Mouse (Mus musculus): ENCODE results near the gene Nsmce4a. TPM values are rescaled to one million over a fixed set of nuclear protein-coding genes. Genes with fewer than 3 reads are reported as not detected.
"Not testable (repeated sequence)": the region's sequence is repeated elsewhere in the genome, so short reads cannot be mapped to it uniquely, and the experiment has no call there.

Gene Nsmce4a
- polyA plus RNA-seq (2012; rRNA removed): 61.5 and 65.4 TPM in 2 replicates

DNA sequence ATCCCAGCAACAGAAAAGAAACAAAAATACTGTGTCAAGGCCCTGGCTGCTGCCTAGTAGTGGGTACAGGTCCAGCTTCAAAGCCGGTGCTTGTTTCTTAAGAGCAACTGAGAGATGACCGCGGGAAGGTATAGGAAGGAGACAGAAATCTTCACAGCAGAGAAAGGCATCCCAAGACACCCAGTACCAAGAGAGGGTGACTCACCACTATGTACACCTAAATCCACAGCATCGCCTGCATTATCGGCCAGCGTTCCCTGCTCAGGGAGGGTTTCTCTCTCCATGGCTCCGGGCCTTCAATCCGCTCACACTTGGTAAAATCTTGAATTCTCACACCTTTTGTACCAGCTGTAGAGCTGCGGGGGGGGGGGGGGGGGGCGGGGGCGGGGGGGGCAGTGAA is at the start of gene Nsmce4a:
Gene Nsmce4a, minus strand, starts transcription at position 298 of the 400 bp plus-strand sequence.
- DNase-seq (ENCODE audit: low spot score): no peak

DNA sequence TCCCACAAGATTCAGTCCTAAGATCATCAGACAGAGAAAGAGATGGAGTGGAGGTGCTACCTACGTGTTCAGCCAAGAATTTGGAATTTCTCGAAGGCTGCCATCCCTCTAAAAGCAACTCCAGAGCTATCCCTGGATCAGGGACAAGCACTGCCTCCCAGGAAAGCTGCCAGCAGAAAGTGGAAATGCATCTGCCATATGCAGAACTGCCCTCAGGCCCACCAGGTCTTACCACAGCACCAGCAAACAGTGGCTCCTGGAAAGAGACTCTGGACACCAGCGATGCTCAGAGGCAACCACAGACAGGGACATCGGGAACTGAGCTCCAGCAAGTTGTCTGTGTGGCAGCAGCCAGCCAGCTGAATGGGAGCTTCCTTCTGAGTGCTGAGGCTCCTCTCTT is 49.4 kb upstream of the Nsmce4a start:
- no peak for DNase-seq (ENCODE audit: low spot score)

DNA sequence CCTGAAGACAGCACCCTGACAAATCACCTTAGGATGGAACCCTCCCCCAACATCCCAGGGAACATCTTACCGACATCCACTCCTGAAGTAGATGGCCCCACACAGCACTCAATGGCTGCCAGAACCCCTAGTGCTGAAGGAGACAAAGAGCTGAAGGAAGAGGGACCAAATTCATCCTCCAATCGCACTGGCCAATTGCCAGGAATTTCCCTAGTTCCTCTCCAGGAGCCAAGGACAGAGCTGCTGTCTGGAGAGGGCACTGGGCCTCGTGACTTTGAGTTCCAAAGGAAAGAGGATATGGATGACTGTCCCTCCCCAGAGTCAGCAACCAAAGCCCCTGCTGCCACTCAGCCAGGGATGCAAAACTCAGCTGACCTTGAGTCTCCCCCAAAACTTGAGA is 49.0 kb upstream of the Nsmce4a start:
- no peak for DNase-seq (ENCODE audit: low spot score)

DNA sequence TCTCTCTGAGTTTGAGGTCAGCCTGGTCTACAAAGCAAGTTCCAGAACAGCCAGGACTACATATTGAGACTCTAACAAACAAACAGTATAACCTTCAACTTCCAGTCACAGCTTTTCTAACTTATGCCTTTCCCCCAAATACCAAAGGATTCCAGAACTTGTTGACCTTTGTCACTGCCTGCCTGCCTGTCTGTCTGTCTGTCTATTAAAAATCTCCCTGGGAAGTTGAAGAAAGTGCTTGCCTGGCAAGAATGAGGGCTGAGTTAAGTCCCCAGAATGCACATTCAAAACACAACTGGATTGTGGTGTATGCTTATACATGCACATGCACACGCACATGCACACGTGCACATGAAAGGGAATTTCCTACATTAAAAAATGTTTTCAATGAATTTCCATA is 48.1 kb upstream of the Nsmce4a start:
- DNase-seq (ENCODE audit: low spot score): no peak

DNA sequence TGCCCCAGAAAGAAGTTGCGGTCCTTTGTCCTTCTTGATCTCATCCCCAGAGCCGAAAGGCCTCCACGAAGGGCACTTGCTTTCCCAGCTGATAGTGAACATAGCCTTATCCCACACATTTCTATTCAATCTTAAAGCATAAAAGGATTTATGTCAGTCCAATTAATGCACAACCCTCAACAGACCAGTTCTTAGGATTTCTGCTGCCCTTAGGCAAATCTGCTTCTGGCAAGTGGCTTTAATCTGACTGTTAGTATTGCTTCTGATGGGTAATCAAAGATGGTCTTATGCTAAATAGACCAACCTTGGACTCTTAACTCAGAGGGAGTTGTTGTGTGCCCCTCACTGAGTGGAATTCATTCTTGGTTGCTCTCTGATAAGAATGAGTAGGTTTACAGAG is 44.7 kb upstream of the Nsmce4a start:
- no peak for DNase-seq (ENCODE audit: low spot score)

DNA sequence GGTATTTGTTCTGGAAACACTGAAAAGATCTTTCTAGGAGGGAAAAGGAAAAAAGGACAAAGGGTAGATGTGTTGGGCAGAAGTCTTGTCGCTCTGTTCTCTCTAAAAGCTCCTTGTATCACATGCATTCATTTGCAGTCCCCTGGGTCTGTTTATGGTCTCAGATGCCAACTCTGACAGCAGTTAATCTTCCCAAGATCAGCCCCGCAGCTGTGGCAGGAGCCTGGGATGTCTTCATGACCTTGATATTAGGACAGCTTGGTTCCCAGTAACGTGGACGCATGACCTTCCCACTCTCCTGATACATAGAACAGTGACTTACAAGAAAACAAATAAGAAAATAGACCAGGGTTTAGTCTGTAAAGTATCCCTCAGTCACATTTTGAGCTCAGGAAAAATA is 41.1 kb upstream of the Nsmce4a start:
- no peak for DNase-seq (ENCODE audit: low spot score)

DNA sequence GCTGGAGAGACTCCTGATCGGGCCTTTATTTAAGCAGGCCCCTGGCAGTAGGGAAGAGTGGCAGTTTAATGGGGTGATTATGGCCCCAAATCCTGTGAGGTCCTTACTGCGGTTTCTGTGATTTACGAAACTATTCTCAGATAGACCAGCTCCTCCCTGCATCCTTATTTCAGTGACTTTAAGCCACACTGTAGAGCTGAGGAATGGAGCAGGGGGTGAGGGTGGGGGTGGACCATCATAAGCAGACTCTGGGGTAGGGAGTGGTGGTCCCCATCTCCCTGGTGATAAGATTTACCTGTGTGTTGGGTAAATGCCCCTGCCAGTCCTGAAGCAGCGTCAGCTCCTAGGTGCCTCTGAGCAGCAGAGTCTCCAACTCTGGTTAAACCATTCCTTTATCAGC is 34.0 kb upstream of the Nsmce4a start:
- no peak for DNase-seq (ENCODE audit: low spot score)

DNA sequence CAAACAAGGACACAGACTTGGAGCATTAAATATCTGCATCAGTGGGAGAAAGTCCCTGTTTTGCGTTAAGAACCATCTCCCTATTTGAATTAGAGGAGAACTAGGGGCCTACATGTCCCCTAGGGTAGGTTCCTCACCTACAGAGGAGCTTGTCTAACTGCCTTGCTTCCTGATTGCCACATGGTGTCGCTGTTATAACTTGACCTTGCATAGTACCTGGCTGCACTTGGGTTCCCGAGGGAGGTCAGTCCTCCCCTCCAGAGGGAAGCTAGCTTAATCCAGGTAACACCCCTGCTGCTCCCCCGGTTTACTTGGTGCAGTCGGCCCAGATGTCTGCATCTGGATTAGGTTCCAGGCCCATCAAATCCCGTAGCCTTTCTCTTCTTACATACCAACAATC is 32.2 kb upstream of the Nsmce4a start:
- DNase-seq (ENCODE audit: low spot score): no peak

DNA sequence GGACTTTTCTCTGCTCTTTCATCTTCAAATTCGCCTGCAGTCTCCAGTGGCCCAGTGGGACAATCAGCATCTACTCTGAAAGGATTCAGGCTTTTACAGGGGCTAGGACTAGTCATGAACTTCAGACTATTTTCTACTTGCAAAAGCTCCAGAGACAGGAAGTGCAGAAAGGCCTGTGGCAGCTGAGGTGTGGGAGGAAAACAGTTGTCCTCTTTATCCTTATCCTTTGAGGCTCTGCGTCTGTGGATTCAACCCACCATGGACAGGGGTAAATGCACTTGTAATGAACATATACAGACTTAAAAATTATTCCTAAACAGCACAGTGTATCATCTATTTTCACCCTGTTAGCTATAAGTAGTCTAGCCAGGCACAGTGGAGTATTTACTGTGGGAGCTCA is 31.5 kb upstream of the Nsmce4a start:
- no peak for DNase-seq (ENCODE audit: low spot score)

DNA sequence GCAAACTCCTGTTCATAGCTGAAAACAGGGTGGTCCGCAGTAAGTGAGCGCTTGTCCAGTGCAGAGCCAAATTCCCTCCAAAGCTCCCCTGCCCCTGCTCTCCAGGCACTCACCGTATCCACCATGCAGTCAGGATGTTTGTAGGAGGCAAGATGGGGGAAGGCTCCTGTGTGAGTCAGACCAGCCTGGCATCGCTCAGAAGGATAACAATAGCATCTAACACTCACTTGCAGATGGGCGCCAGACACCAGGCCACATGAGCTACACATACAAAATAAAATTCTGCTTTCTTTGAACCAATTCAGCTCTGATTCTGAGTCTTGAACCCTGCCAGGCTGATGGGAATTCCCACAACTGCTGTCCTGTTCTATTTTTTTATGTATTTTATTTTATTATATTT is 30.6 kb upstream of the Nsmce4a start:
- no peak for DNase-seq (ENCODE audit: low spot score)

DNA sequence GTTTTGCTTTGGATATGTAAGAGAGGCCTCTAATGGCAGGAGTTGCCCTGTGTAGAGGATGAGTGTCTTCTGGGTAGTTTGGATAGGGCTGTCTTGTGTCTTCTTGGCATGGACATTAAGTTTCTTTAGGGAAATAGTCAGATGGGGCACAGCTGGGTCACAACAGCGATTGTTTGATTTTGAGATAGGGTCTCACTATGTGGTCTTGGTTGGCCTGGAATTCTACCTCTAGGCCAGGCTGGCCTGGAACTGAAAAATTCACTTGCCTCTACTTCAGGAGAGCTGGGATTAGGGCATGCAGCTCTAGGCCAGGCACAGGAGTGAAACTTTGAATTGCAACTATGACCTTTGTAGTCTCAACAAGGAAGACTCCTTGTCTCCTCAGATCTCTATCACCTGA is 29.9 kb upstream of the Nsmce4a start:
- no peak for DNase-seq (ENCODE audit: low spot score)

DNA sequence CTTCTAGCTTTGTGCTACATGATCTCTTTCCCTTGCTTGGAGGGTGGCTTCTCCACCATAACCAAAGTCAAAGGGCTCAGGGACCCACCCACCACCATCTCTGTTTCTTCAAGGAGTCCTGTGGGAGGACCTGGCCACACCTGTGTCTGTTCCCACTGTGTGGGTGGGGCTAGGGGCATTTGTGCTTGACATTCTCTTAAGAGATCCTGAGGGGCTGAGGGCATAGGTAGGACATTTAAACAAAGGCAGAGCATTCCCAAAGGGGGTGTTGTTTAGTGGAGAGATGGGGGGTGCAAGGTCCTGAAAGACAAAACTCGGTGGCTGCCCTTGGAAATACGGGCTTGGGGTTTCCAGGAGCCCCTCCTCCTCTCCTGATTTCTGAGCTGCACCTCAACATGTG is 27.6 kb upstream of the Nsmce4a start:
- DNase-seq (ENCODE audit: low spot score): no peak

DNA sequence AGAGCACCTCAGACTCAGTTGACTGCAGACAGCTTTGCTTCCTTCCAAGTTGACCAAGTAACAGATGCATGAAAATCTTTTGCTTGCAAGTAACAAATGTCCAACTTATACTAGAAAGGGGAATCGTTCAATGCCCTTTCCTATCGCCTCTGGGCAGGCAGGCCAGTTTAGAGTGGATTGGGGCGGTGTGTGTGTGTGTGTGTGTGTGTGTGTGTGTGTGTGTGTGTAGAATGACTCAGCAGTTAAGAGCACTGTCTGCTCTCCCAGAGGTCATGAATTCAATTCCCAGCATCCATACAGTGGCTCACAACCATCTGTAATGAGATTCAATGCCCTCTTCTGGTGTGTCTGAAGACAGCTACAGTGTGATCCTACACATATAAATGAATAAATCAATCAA is 27.2 kb upstream of the Nsmce4a start:
- DNase-seq (ENCODE audit: low spot score): no peak

DNA sequence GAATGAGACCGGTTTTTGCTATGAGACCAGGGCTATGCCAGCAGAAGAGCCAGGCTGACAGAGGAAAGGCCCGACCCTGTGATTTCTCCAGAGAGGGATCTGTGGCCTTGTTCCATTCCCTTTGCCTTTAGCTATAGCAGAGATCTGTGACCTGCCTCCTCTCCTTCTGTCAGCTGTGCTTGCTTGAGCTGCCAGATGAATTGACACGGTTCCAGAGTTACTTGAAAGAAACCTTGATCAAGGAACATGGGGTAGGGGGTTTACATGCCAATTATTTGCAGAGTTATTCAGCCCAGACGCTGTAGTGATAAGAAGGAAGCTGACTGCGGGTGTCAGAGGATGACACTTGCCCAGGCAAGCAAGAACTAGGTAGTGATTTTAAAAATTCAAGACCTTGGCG is 24.6 kb upstream of the Nsmce4a start:
- DNase-seq (ENCODE audit: low spot score): no peak

DNA sequence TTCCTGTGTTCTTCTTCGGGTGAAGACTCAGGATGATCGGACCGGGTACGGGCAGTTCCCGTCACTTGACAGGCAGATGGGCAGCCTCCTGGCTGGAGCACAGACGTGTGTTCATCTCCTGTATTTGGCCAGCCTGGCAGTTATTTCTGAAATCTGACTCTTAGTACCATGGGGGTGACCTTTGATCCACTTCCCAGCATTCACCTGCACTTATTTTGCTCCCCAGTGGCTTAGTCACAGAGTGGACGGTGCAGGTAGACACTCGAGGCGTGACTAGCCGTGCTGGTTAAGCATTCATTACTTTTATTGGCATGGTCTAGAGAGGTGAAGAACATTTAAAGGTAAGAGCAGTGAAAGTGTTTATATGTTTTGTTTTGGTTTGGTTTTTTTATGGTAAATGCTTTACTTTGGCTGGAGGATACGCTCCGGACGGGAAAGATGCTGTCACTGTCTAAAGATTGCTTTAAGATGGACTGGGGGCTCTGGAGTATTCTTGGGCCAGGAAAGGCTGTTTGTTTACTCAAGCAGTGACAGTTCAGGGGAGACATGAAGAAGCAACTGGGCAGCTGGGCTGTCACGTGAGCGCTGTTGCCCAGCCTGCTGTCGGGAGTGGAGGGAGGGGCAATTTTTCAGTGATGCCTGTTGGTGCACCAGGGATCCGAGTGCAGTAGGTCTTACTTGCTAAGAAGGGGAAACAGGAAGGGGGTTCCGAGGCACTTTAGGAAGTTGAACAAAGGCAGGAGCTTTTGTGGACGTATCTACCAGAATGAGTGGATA is 23.3 kb upstream of the Nsmce4a start:
- not testable (repeated sequence) for DNase-seq (ENCODE audit: low spot score)

DNA sequence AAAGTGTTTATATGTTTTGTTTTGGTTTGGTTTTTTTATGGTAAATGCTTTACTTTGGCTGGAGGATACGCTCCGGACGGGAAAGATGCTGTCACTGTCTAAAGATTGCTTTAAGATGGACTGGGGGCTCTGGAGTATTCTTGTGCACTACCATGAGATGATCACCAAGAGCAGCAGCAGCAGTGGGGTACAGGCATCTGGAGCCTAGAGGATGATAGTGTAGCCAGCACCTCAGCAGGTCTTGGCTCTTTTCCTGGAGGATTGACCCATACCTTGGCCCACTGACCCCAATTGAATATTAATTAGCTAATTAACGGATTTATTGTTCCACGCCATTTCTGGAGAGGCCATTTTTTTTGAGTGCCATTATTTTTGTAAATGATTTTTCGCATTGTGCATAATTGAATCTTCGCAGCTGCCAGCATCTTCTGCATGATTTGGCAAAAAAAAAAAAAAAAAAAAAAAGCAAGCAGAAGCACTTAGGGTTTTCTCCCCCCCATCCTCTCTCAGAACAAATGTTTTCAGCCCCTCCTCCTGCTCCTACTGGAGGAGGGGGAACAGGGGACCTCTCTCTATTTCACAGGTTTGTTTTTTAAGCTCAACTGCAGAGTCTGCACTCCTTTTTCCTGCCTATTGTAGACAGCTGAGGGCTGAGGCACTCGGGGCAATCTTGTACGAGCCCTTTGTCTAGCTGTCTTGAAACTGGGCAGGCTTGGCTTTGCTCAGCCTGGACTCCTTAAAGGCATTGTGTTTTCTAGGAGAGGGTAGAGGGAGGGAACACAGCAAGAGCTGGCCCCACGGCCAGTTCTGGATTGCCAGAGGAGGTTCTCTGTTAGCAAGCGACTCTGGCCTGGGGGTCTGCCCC is 20.7 kb upstream of the Nsmce4a start:
- not testable (repeated sequence) for DNase-seq (ENCODE audit: low spot score)

DNA sequence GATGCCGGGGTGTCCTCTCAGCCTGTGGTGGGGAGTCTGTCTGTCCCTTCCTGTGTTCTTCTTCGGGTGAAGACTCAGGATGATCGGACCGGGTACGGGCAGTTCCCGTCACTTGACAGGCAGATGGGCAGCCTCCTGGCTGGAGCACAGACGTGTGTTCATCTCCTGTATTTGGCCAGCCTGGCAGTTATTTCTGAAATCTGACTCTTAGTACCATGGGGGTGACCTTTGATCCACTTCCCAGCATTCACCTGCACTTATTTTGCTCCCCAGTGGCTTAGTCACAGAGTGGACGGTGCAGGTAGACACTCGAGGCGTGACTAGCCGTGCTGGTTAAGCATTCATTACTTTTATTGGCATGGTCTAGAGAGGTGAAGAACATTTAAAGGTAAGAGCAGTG is 20.1 kb upstream of the Nsmce4a start:
- not testable (repeated sequence) for DNase-seq (ENCODE audit: low spot score)

DNA sequence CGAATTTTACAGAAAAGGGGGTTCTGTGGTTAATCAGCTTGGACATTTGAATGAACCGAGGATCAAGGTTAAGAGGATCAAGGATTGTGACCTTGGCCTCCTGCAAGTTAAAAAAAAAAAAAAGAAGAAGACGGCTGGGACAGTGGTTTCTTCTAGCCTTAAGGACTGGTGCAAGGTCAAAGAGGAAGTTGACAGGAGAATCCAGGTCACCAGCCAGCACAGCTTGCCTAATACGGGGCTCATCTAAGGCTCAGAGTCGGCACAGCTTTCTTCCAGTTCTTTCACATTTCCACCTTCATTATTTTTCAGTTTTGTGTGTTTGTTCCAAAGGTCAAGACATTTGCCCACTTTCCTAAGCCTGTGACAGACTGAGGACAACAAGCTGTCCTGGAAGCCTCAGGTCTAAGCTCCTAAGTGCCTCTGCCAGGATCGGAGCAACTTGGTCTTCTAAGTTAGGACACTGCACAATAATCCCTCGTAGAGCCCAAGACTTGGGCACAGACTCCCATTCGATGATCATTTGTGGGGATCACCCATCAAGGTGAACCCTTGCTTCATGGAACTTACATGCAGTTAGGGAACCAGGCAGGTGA is 18.0 kb upstream of the Nsmce4a start:
- DNase-seq (ENCODE audit: low spot score): no peak

DNA sequence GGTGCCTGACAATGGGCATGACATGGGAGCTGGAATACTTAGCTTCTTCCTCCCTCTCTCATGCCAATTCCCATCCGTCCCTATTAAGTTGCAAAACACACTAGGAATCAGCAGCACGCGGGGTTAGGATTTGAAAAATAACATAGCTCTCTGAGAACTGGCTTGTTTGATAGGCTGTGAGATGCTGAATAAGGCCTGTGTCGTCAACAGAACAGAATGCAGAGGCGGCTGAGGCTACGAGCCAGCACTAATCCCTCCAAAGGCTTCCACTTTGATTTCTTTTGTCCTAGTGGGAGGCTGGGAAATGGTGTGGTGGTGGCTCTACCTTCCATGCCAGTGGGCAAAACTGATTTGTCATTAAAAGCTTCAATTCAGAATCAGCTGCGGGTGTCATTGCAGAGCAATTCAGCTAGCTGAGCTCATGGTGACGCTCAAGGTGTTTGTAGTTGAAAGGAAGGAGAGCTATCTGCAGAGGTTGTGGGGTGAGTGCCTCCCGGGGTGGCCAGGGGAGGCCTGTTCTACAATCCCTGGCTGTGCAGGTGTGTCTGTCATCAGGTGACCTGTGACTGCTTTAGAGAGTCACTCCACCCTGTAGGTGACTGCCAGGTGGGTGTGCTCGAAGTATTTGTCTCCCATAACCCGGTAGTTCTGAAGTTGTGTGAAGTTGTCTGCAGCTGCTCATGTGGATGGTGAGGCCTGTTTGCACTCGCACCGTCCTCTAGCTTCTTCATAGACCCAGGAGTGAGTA is 17.3 kb upstream of the Nsmce4a start:
- DNase-seq (ENCODE audit: low spot score): no peak

DNA sequence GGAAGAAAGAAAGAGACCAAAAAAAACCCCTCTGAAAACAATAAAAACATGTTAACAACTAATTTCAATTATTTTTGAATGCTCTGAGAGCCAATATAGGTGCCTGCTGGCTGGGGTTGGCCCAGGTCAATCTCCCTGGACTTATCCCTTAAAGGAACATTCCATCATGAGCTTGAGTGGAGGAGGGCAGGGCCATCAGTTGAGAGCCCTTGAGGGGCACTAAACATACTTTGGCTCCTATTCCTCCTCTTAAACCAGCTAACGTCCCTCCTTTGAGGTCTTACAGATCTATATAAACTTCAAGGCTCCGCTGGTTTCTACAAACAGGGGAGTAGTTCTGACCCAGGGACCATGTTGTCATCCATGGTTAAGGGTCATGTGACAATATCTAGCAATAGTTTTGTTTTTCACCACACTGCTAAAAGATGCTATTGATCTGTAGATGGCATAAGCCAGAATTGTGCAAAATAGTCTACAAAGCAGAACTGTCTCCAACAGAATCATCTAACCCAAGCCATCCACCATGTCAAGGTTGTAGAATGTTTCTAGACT is 13.7 kb upstream of the Nsmce4a start:
- no peak for DNase-seq (ENCODE audit: low spot score)

DNA sequence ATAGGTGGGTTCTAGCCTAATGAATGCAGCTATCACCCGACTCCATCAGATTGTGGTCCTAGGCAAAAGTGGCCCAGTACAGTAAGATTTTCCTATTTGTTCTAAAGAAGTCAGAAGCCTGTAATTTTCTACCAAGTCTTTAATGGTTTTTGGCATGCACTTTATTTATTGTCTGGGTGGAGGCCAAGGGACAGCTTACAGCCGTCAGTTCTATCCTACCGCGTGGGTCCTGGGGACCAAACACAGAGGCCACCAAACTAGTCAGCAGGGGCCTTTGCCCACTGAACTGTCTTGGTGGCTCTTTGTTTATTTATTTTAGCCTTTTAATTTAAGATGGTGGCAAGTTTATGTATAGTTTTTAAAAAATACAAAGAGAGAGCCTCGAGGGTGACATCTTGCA is 5.7 kb upstream of the Nsmce4a start:
- DNase-seq (ENCODE audit: low spot score): no peak

DNA sequence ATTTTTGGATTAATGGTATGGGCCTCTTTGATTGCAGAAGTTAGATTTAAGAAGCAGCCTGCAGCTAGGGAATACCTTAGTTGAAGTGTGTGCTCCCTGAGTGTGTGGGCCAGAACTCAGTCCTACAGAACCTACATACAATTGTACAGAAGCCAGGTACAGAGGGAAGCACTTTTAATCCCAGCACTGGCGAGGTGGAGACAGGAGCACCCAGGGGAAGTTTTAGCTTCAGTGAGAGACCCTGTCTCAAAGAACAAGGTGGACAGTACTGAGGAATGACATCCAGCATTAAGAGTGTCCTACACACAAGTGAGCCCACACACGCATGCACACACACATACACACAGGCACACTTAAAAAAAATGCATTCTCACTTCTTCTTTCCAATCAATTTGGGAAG is 5.1 kb upstream of the Nsmce4a start:
- no peak for DNase-seq (ENCODE audit: low spot score)

All from urinary bladder, adult 2 months (tissue).